Mouse (Mus musculus) lung, embryonic 15.5 days (tissue): ENCODE measurements at regions not wholly inside any gene's neighbourhood (a gene's known extent, or its start where the extent isn't known, plus 50 kb on each side); places are given as distances from the start of the nearest gene placed in this dataset.

ENCODE experiments used
- ATAC-seq: fragments of 200-750 bp; cut with Nextera tagmentation; 2 replicates; pipeline ENCODE4 v1.8.0; 2017; ENCODE audit warnings: moderate number of reproducible peaks, borderline replicate concordance; ENCODE audit not compliant: low FRiP score, low TSS enrichment; ENCODE audit errors: extremely low read depth
- H3K27ac ChIP-seq: fragments of 300-500 bp; sonication (generic); 2 replicates; pipeline ENCODE4 v1.5.1; 2015; ENCODE audit warnings: moderate library complexity, mild to moderate bottlenecking, inconsistent platforms
- H3K27me3 ChIP-seq: fragments of 300-500 bp; sonication (generic); 2 replicates; pipeline ENCODE4 v1.6.1; 2015; ENCODE audit warnings: inconsistent platforms
- H3K36me3 ChIP-seq: fragments of 300-500 bp; sonication (generic); 2 replicates; pipeline ENCODE4 v1.6.1; 2015; ENCODE audit warnings: inconsistent platforms
- H3K4me1 ChIP-seq: fragments of 300-500 bp; sonication (generic); 2 replicates; pipeline ENCODE4 v1.6.1; 2015; ENCODE audit warnings: inconsistent platforms
- H3K4me2 ChIP-seq: fragments of 300-500 bp; sonication (generic); 2 replicates; pipeline ENCODE4 v1.6.1; 2015; ENCODE audit warnings: inconsistent platforms, mild to moderate bottlenecking, moderate library complexity
- H3K4me3 ChIP-seq: fragments of 300-500 bp; sonication (generic); 2 replicates; pipeline ENCODE4 v1.5.1; 2015; ENCODE audit warnings: mild to moderate bottlenecking, inconsistent platforms
- H3K9ac ChIP-seq: fragments of 300-500 bp; sonication (generic); 2 replicates; pipeline ENCODE4 v1.6.1; 2015; ENCODE audit warnings: inconsistent platforms
- H3K9me3 ChIP-seq: fragments of 300-500 bp; sonication (generic); 2 replicates; pipeline ENCODE4 v1.6.1; 2016; ENCODE audit warnings: inconsistent platforms
- WGBS: fragments of 180-500 bp; shearing (Covaris S2); methylation state at CpG from one replicate; pipeline ENCODE4 v1.1.7; 2015; 5-methylcytosine and 5-hydroxymethylcytosine counted together

GRCm38 (mm10) chr1:32805890-32806630 is 259.0 kb upstream of the Gm5415 start:
- H3K9me3 ChIP-seq = no peaks in the 10 kb centered on the region
- H3K4me1 ChIP-seq = no peaks in the 10 kb centered on the region
- H3K4me2 ChIP-seq = no peak overlapping the region
- H3K36me3 ChIP-seq = no peaks in the 10 kb centered on the region
- ATAC-seq = no peak
- H3K4me3 ChIP-seq = no peak overlapping the region
- H3K27me3 ChIP-seq = no peaks in the 10 kb centered on the region
- 82% methylated on average over 6 of the region's 6 CpGs for WGBS
- no peak overlapping the region for H3K9ac ChIP-seq
- H3K27ac ChIP-seq = no peak overlapping the region

GRCm38 (mm10) chr1:32772217-32772616 is 225.1 kb upstream of the Gm5415 start:
- H3K27me3 ChIP-seq = no peaks in the 10 kb centered on the region
- H3K27ac ChIP-seq = no peak overlapping the region
- H3K9ac ChIP-seq = no peak overlapping the region
- no peaks in the 10 kb centered on the region for H3K36me3 ChIP-seq
- 92% methylated on average over 10 of the region's 10 CpGs for WGBS
- no peak overlapping the region for H3K4me3 ChIP-seq
- no peaks in the 10 kb centered on the region for H3K4me1 ChIP-seq
- H3K4me2 ChIP-seq = no peak overlapping the region
- no peaks in the 10 kb centered on the region for H3K9me3 ChIP-seq
- ATAC-seq = peak; percentile 57

GRCm38 (mm10) chr1:32768071-32768470 is 221.0 kb upstream of the Gm5415 start:
- 87% methylated on average over 4 of the region's 4 CpGs for WGBS
- Histone ChIP-seq H3K27ac (no peak overlapping the region), H3K4me3 (no peak overlapping the region), H3K36me3 (no peaks in the 10 kb centered on the region), H3K4me2 (no peak overlapping the region), H3K9me3 (no peaks in the 10 kb centered on the region), H3K4me1 (no peaks in the 10 kb centered on the region), H3K27me3 (no peaks in the 10 kb centered on the region), H3K9ac (no peak overlapping the region)
- no peak for ATAC-seq

GRCm38 (mm10) chr1:32748191-32748590 is 201.1 kb upstream of the Gm5415 start:
- no peak for ATAC-seq
- 76% methylated on average over 7 of the region's 7 CpGs for WGBS
- H3K36me3 ChIP-seq = no peaks in the 10 kb centered on the region
- no peak overlapping the region for H3K9ac ChIP-seq
- no peak overlapping the region for H3K4me3 ChIP-seq
- no peak overlapping the region for H3K4me2 ChIP-seq
- no peaks in the 10 kb centered on the region for H3K27me3 ChIP-seq
- no peaks in the 10 kb centered on the region for H3K4me1 ChIP-seq
- no peak overlapping the region for H3K27ac ChIP-seq
- no peaks in the 10 kb centered on the region for H3K9me3 ChIP-seq

- 61% methylated on average over 2 of the region's 2 CpGs for WGBS
- Histone ChIP-seq H3K9ac (no peak overlapping the region), H3K4me2 (no peak overlapping the region), H3K27me3 (no peaks in the 10 kb centered on the region), H3K36me3 (no peaks in the 10 kb centered on the region), H3K9me3 (no peaks in the 10 kb centered on the region), H3K27ac (no peak overlapping the region), H3K4me1 (no peaks in the 10 kb centered on the region), H3K4me3 (no peak overlapping the region)
- ATAC-seq = no peak
Measured at GRCm38 (mm10) chr1:32746288-32746687, 199.2 kb upstream of the Gm5415 start.
